Mouse (Mus musculus) thymus, adult 2 months (tissue): ENCODE results near the gene Mrtfb. TPM values are rescaled to one million over a fixed set of nuclear protein-coding genes. Genes with fewer than 3 reads are reported as not detected.

ENCODE experiments used
- DNase-seq: peaks from one replicate; pipeline ENCODE4 v3.0.0; 2021
- H3K27ac ChIP-seq: fragments of 200-500 bp; 2 replicates; pipeline ENCODE4 v1.5.1; 2012; ENCODE audit warnings: low read length, control low read depth; ENCODE audit not compliant: control insufficient read depth, insufficient read depth
- H3K27me3 ChIP-seq: fragments of 200-500 bp; 2 replicates; pipeline ENCODE4 v1.6.1; 2012; ENCODE audit warnings: mild to moderate bottlenecking, low read length, moderate library complexity, mixed read lengths; ENCODE audit not compliant: control insufficient read depth, insufficient read depth
- H3K36me3 ChIP-seq: fragments of 200-500 bp; 2 replicates; pipeline ENCODE4 v1.6.1; 2012; ENCODE audit warnings: mild to moderate bottlenecking, low read length, moderate library complexity; ENCODE audit not compliant: control insufficient read depth, insufficient read depth
- H3K4me1 ChIP-seq: fragments of 200-500 bp; replicated peaks from 2 replicates; pipeline ENCODE4 v1.6.1; 2012; ENCODE audit warnings: low read length; ENCODE audit not compliant: control insufficient read depth, insufficient read depth
- H3K4me3 ChIP-seq: fragments of 200-500 bp; 2 replicates; pipeline ENCODE4 v1.5.1; 2012; ENCODE audit warnings: mild to moderate bottlenecking, low read length, control low read depth, moderate library complexity; ENCODE audit not compliant: control insufficient read depth, insufficient read depth
- CTCF ChIP-seq: fragments of 200-500 bp; IDR thresholded peaks from 2 replicates; pipeline ENCODE4 v1.5.1; 2012; ENCODE audit warnings: mild to moderate bottlenecking, control low read depth, low read length, moderate library complexity, borderline replicate concordance; ENCODE audit not compliant: control insufficient read depth, poor library complexity, insufficient read depth; ENCODE audit errors: extremely low read depth
- POLR2A ChIP-seq: fragments of 200-500 bp; IDR thresholded peaks from 2 replicates; pipeline ENCODE4 v1.6.1; 2012; ENCODE audit warnings: mild to moderate bottlenecking, low read length, control low read depth, moderate library complexity; ENCODE audit not compliant: control insufficient read depth, poor library complexity, insufficient read depth; ENCODE audit errors: extremely low read depth
- WGBS: fragments of 180-500 bp; shearing (Covaris S2); methylation state at CpG from one replicate; pipeline ENCODE4 v1.1.7; 2018; 5-methylcytosine and 5-hydroxymethylcytosine counted together
- polyA plus RNA-seq: library from polyadenylated mRNA; depleted of rRNA; stranded (reverse); fragments of >200 nt; gene quantifications from 2 replicates; pipeline ENCODE4 v1.2.3, GENCODE M21; 2012

The Mrtfb gene
- polyA plus RNA-seq, 1 experiment = 8.5 TPM

GRCm38 (mm10) chr16:13437770-13438372 is 181.6 kb downstream of the Mrtfb start:
- TF ChIP-seq POLR2A (0 out of 2 replicates have a peak, but pooled peaks have one; percentile 5), CTCF (no peak)
- no peaks in the 10 kb centered on the region for H3K36me3 ChIP-seq
- H3K27ac ChIP-seq = peak overlapping the region; percentile 11; the same call in 1 of the 2 replicates
- peak; percentile 58 for DNase-seq
- H3K27me3 ChIP-seq = no peaks in the 10 kb centered on the region
- peak overlapping the region; percentile 65 for H3K4me3 ChIP-seq
- peaks cover 5% of the 10 kb centered on the region; the same call in 1 of the 2 replicates for H3K4me1 ChIP-seq
- WGBS = 2% methylated on average over 24 of the region's 24 CpGs

- Histone ChIP-seq H3K27ac (no peak overlapping the region), H3K36me3 (no peaks in the 10 kb centered on the region), H3K4me3 (no peak overlapping the region), H3K4me1 (peaks cover 5% of the 10 kb centered on the region; the same call in 1 of the 2 replicates), H3K27me3 (no peaks in the 10 kb centered on the region)
- TF ChIP-seq CTCF (peak; percentile 68; the same call in 1 of the 2 replicates), POLR2A (no peak)
- 56% methylated on average over 6 of the region's 6 CpGs for WGBS
- DNase-seq = peak; percentile 68
Observed at GRCm38 (mm10) chr16:13440468-13440867, 184.2 kb downstream of the Mrtfb start.

- TF ChIP-seq POLR2A (no peak), CTCF (no peak)
- no peak for DNase-seq
- H3K4me3 ChIP-seq = no peak overlapping the region
- H3K27ac ChIP-seq = no peak overlapping the region
- WGBS = 69% methylated on average over 1 of the region's 1 CpGs
- H3K36me3 ChIP-seq = no peaks in the 10 kb centered on the region
- H3K27me3 ChIP-seq = peaks cover 4% of the 10 kb centered on the region
- H3K4me1 ChIP-seq = no peaks in the 10 kb centered on the region
Observed at GRCm38 (mm10) chr16:13443764-13444163, 187.5 kb downstream of the Mrtfb start.

GRCm38 (mm10) chr16:13445461-13445860 is 189.2 kb downstream of the Mrtfb start:
- no peak overlapping the region for H3K4me3 ChIP-seq
- H3K4me1 ChIP-seq = no peaks in the 10 kb centered on the region
- 87% methylated on average over 5 of the region's 5 CpGs for WGBS
- no peaks in the 10 kb centered on the region for H3K36me3 ChIP-seq
- peaks cover 9% of the 10 kb centered on the region for H3K27me3 ChIP-seq
- no peak overlapping the region for H3K27ac ChIP-seq
- TF ChIP-seq POLR2A (no peak), CTCF (no peak)
- DNase-seq = no peak

- 60% methylated on average over 15 of the region's 15 CpGs for WGBS
- H3K4me1 ChIP-seq = no peaks in the 10 kb centered on the region
Observed at GRCm38 (mm10) chr16:13446488-13446887, 190.2 kb downstream of the Mrtfb start.

GRCm38 (mm10) chr16:13446971-13447283 is 190.6 kb downstream of the Mrtfb start:
- Histone ChIP-seq H3K27ac (no peak overlapping the region), H3K4me3 (no peak overlapping the region)
- TF ChIP-seq POLR2A (no peak), CTCF (no peak)

More at GRCm38 (mm10) chr16:13446488-13446887, 190.2 kb downstream of the Mrtfb start:
- Histone ChIP-seq H3K36me3 (no peaks in the 10 kb centered on the region), H3K27ac (no peak overlapping the region), H3K4me3 (no peak overlapping the region), H3K27me3 (peaks cover 9% of the 10 kb centered on the region)
- no peak for DNase-seq
- TF ChIP-seq POLR2A = no peak
- TF ChIP-seq CTCF = no peak

More at GRCm38 (mm10) chr16:13446971-13447283, 190.6 kb downstream of the Mrtfb start:
- Histone ChIP-seq H3K36me3 (no peaks in the 10 kb centered on the region), H3K4me1 (no peaks in the 10 kb centered on the region), H3K27me3 (peaks cover 9% of the 10 kb centered on the region)
- no peak for DNase-seq
- 28% methylated on average over 11 of the region's 11 CpGs for WGBS
